Mouse (Mus musculus) heart, embryonic 15.5 days (tissue): ENCODE measurements around the gene Gm21149. TPM values are rescaled to one million over a fixed set of nuclear protein-coding genes. Genes with fewer than 3 reads are reported as not detected.
"Not testable (repeated sequence)": the region's sequence is repeated elsewhere in the genome, so short reads cannot be mapped to it uniquely, and the experiment has no call there.

Experiments used
- ATAC-seq: fragments of 200-750 bp; cut with Nextera tagmentation; replicated peaks from 2 replicates; pipeline ENCODE4 v1.8.0; 2017; ENCODE audit warnings: low read depth, moderate TSS enrichment; ENCODE audit not compliant: insufficient number of reproducible peaks, insufficient read depth, low FRiP score
- H3K27ac ChIP-seq: fragments of 300-500 bp; sonication (generic); 2 replicates; pipeline ENCODE4 v1.5.1; 2015; ENCODE audit warnings: mild to moderate bottlenecking, inconsistent platforms
- H3K27me3 ChIP-seq: fragments of 300-500 bp; sonication (generic); 2 replicates; pipeline ENCODE4 v1.6.1; 2015; ENCODE audit warnings: inconsistent platforms
- H3K36me3 ChIP-seq: fragments of 300-500 bp; sonication (generic); 2 replicates; pipeline ENCODE4 v1.6.1; 2015; ENCODE audit warnings: mild to moderate bottlenecking, inconsistent platforms
- H3K4me1 ChIP-seq: fragments of 300-500 bp; sonication (generic); replicated peaks from 2 replicates; pipeline ENCODE4 v1.6.1; 2015; ENCODE audit warnings: inconsistent platforms
- H3K4me2 ChIP-seq: fragments of 300-500 bp; sonication (generic); 2 replicates; pipeline ENCODE4 v1.6.1; 2015; ENCODE audit warnings: inconsistent platforms, mild to moderate bottlenecking, moderate library complexity
- H3K4me3 ChIP-seq: fragments of 300-500 bp; sonication (generic); 2 replicates; pipeline ENCODE4 v1.5.1; 2015; ENCODE audit warnings: mild to moderate bottlenecking, inconsistent platforms
- H3K9ac ChIP-seq: fragments of 300-500 bp; sonication (generic); 2 replicates; pipeline ENCODE4 v1.6.1; 2015; ENCODE audit warnings: mild to moderate bottlenecking, inconsistent platforms
- H3K9me3 ChIP-seq: fragments of 300-500 bp; sonication (generic); replicated peaks from 2 replicates; pipeline ENCODE4 v1.6.1; 2016; ENCODE audit warnings: inconsistent platforms
- WGBS: fragments of 180-500 bp; shearing (Covaris S2); methylation state at CpG from one replicate; pipeline ENCODE4 v1.1.7; 2015; ENCODE audit warnings: mixed read lengths; 5-methylcytosine and 5-hydroxymethylcytosine counted together
- polyA plus RNA-seq: library from polyadenylated mRNA; unstranded; fragments of >200 nt; fragmentation: Nextera tagmentation; extraction: Ambion mirVana; gene quantifications from 2 replicates; pipeline ENCODE4 v1.2.1, GENCODE M21; 2015

The Gm21149 gene
- polyA plus RNA-seq, 1 experiment from 2014 or later: 0.21 TPM

DNA sequence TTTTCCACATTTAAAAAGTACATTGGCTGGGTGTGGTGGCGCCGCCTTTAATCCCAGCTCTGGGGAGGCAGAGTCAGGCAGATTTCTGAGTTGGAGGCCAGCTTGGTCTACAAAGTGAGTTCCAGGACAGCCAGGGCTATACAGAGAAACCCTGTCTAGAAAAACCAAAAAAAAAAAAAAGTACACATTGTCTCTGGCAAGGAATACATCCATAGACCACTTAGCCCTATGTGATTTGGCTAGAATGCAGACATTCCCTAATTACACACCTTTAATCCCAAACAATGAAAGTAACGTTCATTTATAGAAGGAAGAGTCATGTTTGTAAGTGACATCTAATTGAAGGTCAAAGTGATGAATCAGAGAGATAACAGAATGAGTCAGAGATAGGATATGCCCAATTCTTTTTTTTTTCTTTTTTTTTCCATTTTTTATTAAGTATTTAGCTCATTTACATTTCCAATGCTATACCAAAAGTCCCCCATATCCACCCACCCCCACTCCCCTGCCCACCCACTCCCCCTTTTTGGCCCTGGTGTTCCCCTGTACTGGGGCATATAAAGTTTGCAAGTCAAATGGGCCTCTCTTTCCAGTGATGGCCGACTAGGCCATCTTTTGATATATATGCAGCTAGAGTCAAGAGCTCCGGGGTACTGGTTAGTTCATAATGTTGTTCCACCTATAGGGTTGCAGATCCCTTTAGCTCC, 18.3 kb downstream of the Gm21149 start:
- peaks cover 11% of the 10 kb centered on the region for H3K9me3 ChIP-seq
- ATAC-seq, H3K4me1 ChIP-seq, H3K27ac ChIP-seq, H3K27me3 ChIP-seq, H3K9ac ChIP-seq, H3K4me2 ChIP-seq, H3K36me3 ChIP-seq, H3K4me3 ChIP-seq: not testable (repeated sequence)
- WGBS: 70% methylated on average over 3 of the region's 5 CpGs

Other genes with a start within 250 kb of the Gm21149 start
- not detected in 2 replicates for gene Gm21190, start 52.7 kb upstream of the Gm21149 start, polyA plus RNA-seq
- 0.18 and 0.31 TPM in 2 replicates for gene Gm21083, start 100.8 kb upstream of the Gm21149 start, polyA plus RNA-seq
- 0.19 TPM in 1 of 2 replicates, not detected in the other for gene Speer4d, start 142.5 kb upstream of the Gm21149 start, polyA plus RNA-seq
- not detected in 2 replicates for gene 4930572O03Rik, start 180.5 kb upstream of the Gm21149 start, polyA plus RNA-seq
- not detected in 2 replicates for gene Speer4c, start 237.7 kb upstream of the Gm21149 start, polyA plus RNA-seq